Mouse (Mus musculus): Measurements from ENCODE around the gene Chpt1.
"Not testable (repeated sequence)": the region's sequence is repeated elsewhere in the genome, so short reads cannot be mapped to it uniquely, and the experiment has no call there.

Gene Chpt1

DNA sequence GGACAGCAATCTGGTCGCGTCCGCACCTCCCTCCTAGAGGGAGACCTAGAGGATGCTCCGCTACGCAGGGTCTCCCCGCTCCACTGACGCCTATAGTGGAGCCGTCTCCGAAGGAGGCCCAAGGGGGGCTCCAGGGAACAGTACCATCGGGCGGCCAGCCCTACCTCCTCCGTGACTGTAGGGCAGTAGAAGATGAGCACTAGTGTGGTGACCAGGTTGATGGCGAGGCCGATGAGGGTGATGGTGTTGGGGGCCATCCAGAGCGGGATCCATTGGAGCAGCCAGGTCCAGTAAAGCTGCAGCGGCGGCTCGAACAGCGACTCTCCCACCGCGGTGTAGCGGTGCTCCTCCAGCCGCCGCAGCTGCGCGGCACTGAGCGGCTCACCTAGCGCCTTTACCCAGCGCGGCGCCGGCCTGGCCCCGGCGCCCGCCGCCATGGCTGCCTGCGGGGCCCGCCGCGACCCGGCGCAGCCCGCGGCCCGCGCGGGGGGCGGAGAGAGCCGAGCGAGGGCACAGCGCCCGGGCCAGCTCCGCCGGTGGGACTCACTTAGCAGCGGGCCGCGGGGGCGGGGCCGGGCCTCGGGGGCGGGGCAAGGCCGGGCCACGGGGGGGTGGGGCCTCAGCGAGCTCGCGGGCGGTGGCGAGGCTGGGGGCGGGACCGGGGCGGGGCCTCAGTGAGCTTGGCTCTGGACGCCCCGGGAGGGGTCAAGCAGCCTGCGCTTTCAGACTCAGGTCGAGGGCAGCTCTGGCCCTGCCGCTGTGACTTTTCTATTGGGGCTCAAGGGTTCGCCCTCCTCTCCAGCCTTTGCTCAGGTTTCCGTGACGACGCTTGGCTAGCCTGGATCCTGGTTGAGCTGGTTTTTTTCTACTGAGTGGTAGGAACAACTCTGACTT, at the start of gene Chpt1:
Gene Chpt1, minus strand, starts transcription at position 653 of the 894 bp plus-strand sequence.
- peak; percentile 31 to 63 for DNase-seq (ENCODE audit: low spot score in 2 of 2)

DNA sequence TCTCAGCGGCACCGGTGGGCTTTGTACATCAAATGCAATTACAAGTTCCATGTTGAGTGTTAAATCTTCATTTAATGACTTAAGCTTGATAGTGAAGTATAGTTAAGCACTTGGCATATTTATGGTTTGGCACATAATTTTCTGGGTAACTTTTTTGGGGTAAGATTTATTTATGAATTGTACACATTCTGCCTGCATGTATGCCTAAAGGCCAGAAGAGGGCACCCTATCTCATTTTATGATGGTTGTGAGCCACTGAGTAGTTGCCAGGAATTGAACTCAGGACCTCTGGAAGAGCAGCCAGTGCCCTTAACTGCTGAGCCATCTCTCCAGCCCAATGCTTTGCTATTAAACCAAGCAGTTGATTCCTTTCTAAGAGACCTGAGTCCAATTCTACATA, 48.9 kb upstream of the Chpt1 start:
- DNase-seq (ENCODE audit: low spot score in 2 of 2): no peak

GRCm38 (mm10) chr10:88550225-88550624, 46.4 kb upstream of the Chpt1 start:
- DNase-seq (ENCODE audit: low spot score in 2 of 2): no peak

DNA sequence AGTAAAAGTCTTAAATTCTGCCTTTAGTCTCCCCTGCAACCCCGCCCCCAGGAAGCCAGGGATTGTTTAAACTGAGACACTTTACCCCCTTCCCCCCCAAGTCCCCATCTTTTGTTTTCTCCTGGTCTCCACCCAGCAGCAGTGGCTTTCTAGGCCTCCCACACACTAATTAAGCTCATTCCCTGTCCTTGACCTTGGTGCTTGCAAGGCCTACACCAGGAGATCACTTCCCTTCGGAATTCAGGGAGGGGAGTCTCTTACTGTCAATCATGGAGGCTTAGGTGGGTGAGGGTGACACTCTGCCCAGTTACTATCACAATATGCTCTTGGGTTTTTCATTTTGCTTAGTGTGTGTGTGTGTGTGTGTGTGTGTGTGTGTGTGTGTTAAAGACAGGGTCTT, 43.8 kb upstream of the Chpt1 start:
- no peak for DNase-seq (ENCODE audit: low spot score in 2 of 2)

- DNase-seq (ENCODE audit: low spot score in 2 of 2): no peak
Measured at GRCm38 (mm10) chr10:88530631-88531030, 26.8 kb upstream of the Chpt1 start.

DNA sequence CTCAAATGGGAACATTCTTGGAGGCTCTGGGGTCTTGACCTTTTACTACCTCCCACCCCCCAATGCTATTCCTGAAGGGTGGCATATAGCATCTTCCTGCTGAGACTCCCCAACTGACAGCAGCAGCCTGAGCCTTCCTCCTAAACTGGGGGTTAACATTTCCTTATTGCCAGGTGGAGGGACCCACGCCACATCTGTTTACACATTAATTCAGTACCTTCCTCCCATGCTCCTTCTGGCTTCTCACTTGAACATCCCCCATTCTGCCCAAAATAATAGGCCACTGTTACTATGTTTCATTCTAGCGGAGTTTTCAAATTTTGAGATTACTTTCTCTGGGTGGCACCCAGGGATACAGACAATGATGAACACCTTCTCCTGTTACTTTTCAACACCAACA, 20.1 kb upstream of the Chpt1 start:
- peak in 1 of 2 experiments; percentile 39 for DNase-seq (ENCODE audit: low spot score in 2 of 2)

- no peak for DNase-seq (ENCODE audit: low spot score in 2 of 2)
Measured at GRCm38 (mm10) chr10:88523212-88523611, 19.3 kb upstream of the Chpt1 start.

- DNase-seq (ENCODE audit: low spot score in 2 of 2): no peak
Measured at GRCm38 (mm10) chr10:88522795-88523194, 18.9 kb upstream of the Chpt1 start.

DNA sequence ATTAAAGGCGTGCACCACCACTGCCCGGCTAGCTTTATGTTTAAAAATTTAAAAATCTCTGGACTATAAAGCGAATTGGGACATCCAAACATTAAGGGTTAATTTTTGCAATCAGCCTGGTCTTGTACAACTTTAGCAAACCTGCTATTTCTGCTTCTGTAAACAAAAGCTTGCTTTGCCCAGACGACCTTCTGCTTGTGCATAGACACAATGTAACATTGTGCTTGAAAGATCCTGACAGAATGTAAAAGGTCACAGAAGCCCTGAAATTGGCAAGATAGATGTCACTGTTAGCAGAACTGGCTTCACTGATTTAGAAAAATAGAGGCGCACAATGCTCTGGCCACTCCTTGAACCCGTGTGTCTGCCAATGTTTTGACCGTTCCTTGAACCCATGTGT, 11.2 kb upstream of the Chpt1 start:
- DNase-seq (ENCODE audit: low spot score in 2 of 2): not testable (repeated sequence)

DNA sequence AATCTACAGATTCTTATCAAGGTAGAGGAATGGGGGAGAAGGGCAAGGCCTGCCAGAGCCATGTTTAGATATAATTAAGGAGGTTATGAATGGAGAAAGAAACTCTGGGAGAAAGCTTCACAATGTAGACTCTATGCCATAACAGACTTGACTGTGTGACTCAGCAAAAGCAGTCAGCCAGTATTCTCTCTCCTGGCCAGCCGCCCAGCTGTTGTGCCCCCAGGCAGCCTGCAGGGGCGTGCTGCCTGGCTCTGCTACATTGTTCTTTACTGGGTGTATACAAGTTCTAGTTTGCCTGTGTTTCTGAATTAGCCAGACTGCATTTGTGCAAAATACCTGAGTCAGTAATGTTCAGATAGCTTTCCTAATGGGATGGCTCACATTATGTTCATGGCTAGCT, 10.6 kb upstream of the Chpt1 start:
- peak in 1 of 2 experiments; percentile 52 for DNase-seq (ENCODE audit: low spot score in 2 of 2)

GRCm38 (mm10) chr10:88513574-88514135, 9.8 kb upstream of the Chpt1 start:
- no peak for DNase-seq (ENCODE audit: low spot score in 2 of 2)

GRCm38 (mm10) chr10:88511355-88511754, 7.5 kb upstream of the Chpt1 start:
- DNase-seq (ENCODE audit: low spot score in 2 of 2): no peak

DNA sequence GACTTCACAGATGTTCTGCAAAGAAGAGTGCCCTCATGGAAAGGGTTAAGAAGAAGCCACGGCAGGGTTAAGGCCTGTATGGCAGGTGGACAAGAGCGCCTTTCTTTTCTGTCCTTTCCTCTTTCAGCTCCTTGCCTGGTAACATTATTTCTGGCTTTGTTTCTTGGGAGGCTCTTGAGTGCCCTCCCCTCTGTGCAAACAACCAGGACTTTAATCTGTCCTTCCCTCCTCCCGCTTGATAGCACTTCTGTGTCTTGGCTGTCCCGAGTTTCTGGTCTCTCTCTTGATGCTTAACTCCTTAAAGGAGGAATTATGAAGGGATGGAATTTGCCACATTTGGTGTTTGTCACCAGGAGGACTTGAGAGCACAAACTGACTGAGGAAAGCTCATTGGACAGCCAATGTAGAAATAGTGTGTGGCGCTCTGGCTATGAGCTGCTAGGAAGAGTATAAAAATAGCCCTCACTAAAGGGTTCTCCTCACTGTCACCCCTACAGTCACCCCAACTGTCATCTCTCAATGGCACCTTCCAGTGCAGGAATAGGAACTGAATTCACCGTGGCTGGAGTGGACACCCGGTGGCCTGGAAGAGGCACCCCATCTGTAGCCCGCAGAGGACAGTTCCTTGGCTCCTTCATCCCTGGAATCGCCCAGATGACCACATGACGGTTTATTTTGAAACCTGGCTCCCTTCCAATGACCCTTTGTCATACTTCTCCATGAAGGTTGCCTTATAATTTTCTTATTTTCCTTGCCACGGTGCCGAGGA, 6.8 kb upstream of the Chpt1 start:
- DNase-seq (ENCODE audit: low spot score in 2 of 2): no peak

- no peak for DNase-seq (ENCODE audit: low spot score in 2 of 2)
Measured at GRCm38 (mm10) chr10:88507691-88508143, 3.8 kb upstream of the Chpt1 start.

DNA sequence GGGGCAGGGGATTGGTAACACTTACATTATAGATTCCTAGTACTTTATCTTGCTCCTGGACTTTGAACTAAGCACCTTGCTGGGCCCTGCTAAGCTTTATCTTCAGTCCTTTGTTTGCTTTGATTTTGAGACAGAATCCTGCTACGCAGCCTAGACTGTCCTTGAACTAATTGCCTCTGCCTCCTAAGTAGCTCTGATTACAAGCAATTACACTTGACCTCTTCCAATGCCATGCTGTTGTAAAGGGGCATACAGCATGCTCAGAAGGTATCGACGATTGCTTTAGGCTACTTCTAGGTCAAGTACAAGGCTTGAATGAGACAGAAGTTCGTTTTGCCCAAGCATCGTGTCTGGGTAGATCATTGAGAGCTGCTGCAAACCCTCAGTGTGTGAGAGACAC, 1.4 kb upstream of the Chpt1 start:
- no peak for DNase-seq (ENCODE audit: low spot score in 2 of 2)

GRCm38 (mm10) chr10:88504481-88504880, 608 bp upstream of the Chpt1 start:
- no peak for DNase-seq (ENCODE audit: low spot score in 2 of 2)

DNA sequence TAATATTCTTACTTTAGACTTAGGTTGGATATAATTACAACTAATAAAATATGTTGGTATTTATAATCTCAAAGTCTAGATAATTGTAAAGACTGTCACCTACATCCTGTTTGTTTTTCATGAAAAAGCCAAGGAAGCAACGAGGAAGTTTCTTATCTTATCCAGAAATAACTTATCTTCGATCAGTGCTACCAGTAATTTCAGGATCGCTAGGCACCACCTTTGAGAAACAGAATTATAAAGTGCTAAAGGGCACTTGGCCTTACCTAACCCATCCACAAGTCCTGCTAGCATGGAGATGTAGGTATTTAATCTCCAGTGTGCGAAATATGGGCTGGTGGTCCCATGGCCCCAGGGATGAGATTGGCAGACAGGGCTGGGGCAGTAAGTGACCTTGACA, 954 bp downstream of the Chpt1 start:
- no peak for DNase-seq (ENCODE audit: low spot score in 2 of 2)

DNA sequence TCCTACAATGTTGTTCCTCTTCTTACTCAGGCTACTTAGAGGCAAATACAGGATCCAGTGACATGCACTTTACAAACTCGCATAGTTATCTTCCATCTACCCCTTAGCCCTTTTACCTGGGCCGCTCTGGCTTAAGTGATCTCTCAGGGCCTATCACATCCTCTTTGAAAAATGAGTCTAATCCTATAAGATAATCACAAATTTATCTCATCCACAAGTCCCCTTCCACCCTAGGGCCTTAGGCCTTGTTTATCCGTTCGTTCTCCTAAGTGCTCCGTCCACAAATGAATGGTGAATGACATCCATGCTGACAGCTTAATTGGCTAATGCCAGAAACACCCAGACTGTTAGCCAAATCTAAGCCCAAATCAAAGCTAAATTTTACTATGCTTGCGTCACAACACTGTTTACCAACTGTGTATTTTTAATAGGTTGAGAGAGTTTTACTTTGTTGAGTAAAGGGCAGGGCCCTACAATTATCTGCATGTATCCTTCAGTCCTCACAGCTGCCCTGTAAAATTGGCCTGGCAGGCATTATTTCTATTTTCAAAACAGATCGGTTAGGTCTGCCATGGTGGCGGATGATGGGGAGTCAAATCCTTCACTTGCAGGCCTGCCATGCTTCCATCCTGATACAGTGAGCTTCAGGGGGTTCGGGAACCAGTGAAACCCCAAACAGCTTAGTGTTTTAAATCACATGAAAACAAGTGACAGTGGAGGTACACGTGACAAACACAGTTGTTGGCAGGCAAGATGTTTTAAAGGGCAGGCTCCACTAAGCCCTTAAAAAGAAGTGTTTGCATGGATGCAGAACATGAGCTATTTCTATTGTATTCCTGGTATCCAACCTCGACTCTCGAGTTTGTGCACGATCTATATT, 1.7 kb downstream of the Chpt1 start:
- no peak for DNase-seq (ENCODE audit: low spot score in 2 of 2)

- DNase-seq (ENCODE audit: low spot score in 2 of 2): no peak
Measured at GRCm38 (mm10) chr10:88501370-88501769, 2.5 kb downstream of the Chpt1 start.

DNA sequence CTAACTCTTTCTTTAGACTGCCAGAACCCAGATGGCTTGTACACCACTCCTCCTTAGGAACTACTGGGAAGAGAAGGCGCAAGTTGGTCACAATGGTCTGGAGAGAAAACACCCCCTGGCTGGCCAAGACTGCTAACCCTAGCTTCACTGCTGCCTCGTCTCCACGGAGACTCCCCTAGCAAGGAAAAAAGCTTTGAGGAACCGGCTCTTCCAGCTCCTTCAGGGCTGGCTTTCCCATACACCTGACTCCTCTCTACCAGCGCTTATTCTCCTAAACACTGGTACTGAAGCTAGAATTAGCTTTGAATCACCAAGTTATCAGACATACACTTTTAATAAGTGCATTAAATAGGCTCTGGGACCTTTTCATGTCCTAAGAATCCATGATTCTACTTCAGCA, 3.9 kb downstream of the Chpt1 start:
- no peak for DNase-seq (ENCODE audit: low spot score in 2 of 2)

- DNase-seq (ENCODE audit: low spot score in 2 of 2): peak in 1 of 2 experiments; percentile 12
Measured at GRCm38 (mm10) chr10:88496864-88497564, 6.9 kb downstream of the Chpt1 start.

Measured in left cerebral cortex, adult 9 months (tissue).